Mouse (Mus musculus): ENCODE measurements around the gene Asphd1. TPM values are rescaled to one million over a fixed set of nuclear protein-coding genes. Genes with fewer than 3 reads are reported as not detected.

Gene Asphd1
- total RNA-seq, 1 experiment from 2014 or later: 2.2 TPM

Other genes starting within 250 kb of the Asphd1 start
- gene Coro1a, start 241.8 kb downstream of the Asphd1 start, total RNA-seq (2021): 12.0 and 78.1 TPM in 2 replicates
- gene Mapk3, start 190.0 kb downstream of the Asphd1 start, total RNA-seq (2021): 128 and 136 TPM in 2 replicates
- gene Gdpd3, start 183.2 kb downstream of the Asphd1 start, total RNA-seq (2021): 3.8 and 5.6 TPM in 2 replicates
- 129 and 173 TPM in 2 replicates for gene Ypel3, start 172.6 kb downstream of the Asphd1 start, total RNA-seq (2021)
- 1.2 and 1.5 TPM in 2 replicates for gene Tbx6, start 168.1 kb downstream of the Asphd1 start, total RNA-seq (2021)
- gene Ppp4c, start 157.1 kb downstream of the Asphd1 start, total RNA-seq (2021): 94.7 and 109 TPM in 2 replicates
- gene Fam57b, start 151.9 kb downstream of the Asphd1 start, total RNA-seq (2021): 32.1 and 32.5 TPM in 2 replicates
- gene 4930451I11Rik, start 117.9 kb downstream of the Asphd1 start, total RNA-seq (2021): not detected in 2 replicates
- gene Doc2a, start 102.2 kb downstream of the Asphd1 start, total RNA-seq (2021): 0.63 and 0.64 TPM in 2 replicates
- gene Hirip3, start 87.6 kb downstream of the Asphd1 start, total RNA-seq (2021): 24.1 and 30.2 TPM in 2 replicates
- gene Ino80e, start 87.2 kb downstream of the Asphd1 start, total RNA-seq (2021): 39.2 and 41.9 TPM in 2 replicates
- gene Taok2, start 64.9 kb downstream of the Asphd1 start, total RNA-seq (2021): 68.8 and 79.4 TPM in 2 replicates
- 27.6 and 27.9 TPM in 2 replicates for gene Tmem219, start 26.7 kb downstream of the Asphd1 start, total RNA-seq (2021)
- gene Kctd13, start 20.7 kb downstream of the Asphd1 start, total RNA-seq (2021): 20.2 and 24.7 TPM in 2 replicates
- gene Sez6l2, start 981 bp upstream of the Asphd1 start, total RNA-seq (2021): 54.2 and 62.2 TPM in 2 replicates
- gene Cdipt, start 26.3 kb upstream of the Asphd1 start, total RNA-seq (2021): 78.2 and 83.0 TPM in 2 replicates
- 1.6 TPM in 2 replicates for gene Cdiptos, start 26.5 kb upstream of the Asphd1 start, total RNA-seq (2021)
- 61.7 and 63.8 TPM in 2 replicates for gene Mvp, start 65.0 kb upstream of the Asphd1 start, total RNA-seq (2021)
- gene Pagr1b, start 66.9 kb upstream of the Asphd1 start, total RNA-seq (2021): 3.0 and 3.2 TPM in 2 replicates
- 7.9 and 24.6 TPM in 2 replicates for gene Pagr1a, start 67.8 kb upstream of the Asphd1 start, total RNA-seq (2021)
- gene Gm42742, start 71.5 kb upstream of the Asphd1 start, total RNA-seq (2021): 8.4 and 26.9 TPM in 2 replicates
- gene Prrt2, start 71.6 kb upstream of the Asphd1 start, total RNA-seq (2021): 3.5 and 4.6 TPM in 2 replicates
- gene Maz, start 77.5 kb upstream of the Asphd1 start, total RNA-seq (2021): 133 and 142 TPM in 2 replicates
- 18.9 and 21.7 TPM in 2 replicates for gene Kif22, start 92.9 kb upstream of the Asphd1 start, total RNA-seq (2021)
- gene Zg16, start 137.7 kb upstream of the Asphd1 start, total RNA-seq (2021): not detected in 2 replicates
- gene AI467606, start 141.8 kb upstream of the Asphd1 start, total RNA-seq (2021): 1.3 and 5.7 TPM in 2 replicates
- gene Qprt, start 172.6 kb upstream of the Asphd1 start, total RNA-seq (2021): 1.8 and 11.4 TPM in 2 replicates
- gene Spn, start 188.2 kb upstream of the Asphd1 start, total RNA-seq (2021): 1.4 and 7.9 TPM in 2 replicates
- gene Cd2bp2, start 246.5 kb upstream of the Asphd1 start, total RNA-seq (2021): 50.9 and 55.4 TPM in 2 replicates

Data from adrenal gland, postnatal 14 days (tissue).